Mouse (Mus musculus) stomach, postnatal 0 days (tissue): ENCODE results near the gene Drp2.

ENCODE experiments used
- CTCF ChIP-seq: IDR thresholded peaks from 2 replicates; pipeline ENCODE4 v1.5.1; 2016; ENCODE audit warnings: antibody characterized with exemption, low read depth, mild to moderate bottlenecking, moderate library complexity
- EP300 ChIP-seq: optimal IDR thresholded peaks from 2 replicates; pipeline ENCODE3; 2016; ENCODE audit warnings: antibody characterized with exemption

DNA sequence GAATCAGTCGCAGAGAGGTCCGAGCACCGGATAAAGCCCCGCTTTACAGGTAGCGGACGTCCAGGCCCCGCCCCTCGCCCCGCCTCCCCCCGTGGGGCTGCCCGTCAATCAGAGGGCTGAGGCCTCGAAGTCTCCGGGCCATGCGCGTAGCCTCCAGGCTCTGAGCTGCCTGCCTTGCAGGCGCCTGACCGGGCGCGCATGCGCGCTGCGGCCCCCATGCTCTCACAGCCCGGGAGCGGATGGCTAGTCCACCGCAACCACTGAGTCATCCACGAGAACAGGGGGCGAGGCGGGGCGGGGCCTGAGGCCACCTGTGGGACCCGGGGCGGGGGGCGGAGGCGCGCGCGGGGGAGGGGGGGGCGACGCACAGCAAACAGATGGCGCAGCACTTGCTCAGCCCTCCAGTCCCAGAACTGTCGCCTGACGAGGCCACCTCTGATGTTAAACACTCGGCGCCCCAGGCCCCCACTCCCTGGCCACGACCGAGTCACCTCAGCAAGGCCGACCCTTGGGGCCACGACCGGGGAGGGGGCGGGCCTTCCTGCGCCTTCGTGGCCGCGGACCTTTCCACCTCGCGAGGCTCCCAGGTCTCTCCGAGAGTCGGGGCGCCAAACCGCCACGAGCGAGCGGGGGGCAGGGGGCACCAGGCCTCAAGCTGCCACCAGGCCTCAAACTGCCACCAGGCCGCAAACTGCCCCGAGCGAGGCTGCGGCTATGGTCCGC lies 70.8 kb downstream of the Drp2 start:
- no peak for TF ChIP-seq CTCF
- no peak for TF ChIP-seq EP300
